8 mouse cellular contexts compared by ENCODE assay signal in genomic region chr19:44284723-44285122, GRCm38 (mm10). TPM values are rescaled to one million over a fixed set of nuclear protein-coding genes. Genes with fewer than 3 reads are reported as not detected.
DNase-seq lines count a peak whose midpoint lies in the region; ATAC-seq and TF ChIP-seq lines count a peak whose summit lies in the region.

No protein-coding gene starts in this region.

- DNase-seq in heart, postnatal 4 days = no peak
- DNase-seq in embryonic facial prominence, embryonic 14.5 days (ENCODE audit: low spot score) = peak; percentile 80
- peak; percentile 68 for DNase-seq in kidney, adult 9 months
- DNase-seq in lung, postnatal 0 days (ENCODE audit: low spot score) = peak; percentile 90
- no peak for DNase-seq in stomach, postnatal 0 days (ENCODE audit: low spot score)
- no peak for DNase-seq in ovary, postnatal 36 days (ENCODE audit: low spot score)
- no peak for DNase-seq in left cerebral cortex, postnatal 36 days (ENCODE audit: low spot score in 2 of 2)

- peak overlapping the region; percentile 96 to 99 for H3K27ac ChIP-seq in heart, embryonic 14.5 days (replicated peaks in 1 of 2; ENCODE audit: control insufficient read depth in 1 of 2, insufficient read depth in 1 of 2, low read depth in 2 of 2, low read length in 2 of 2)
- H3K27ac ChIP-seq in embryonic facial prominence, embryonic 14.5 days (replicated peaks; ENCODE audit: low read depth, low read length) = peak overlapping the region; percentile 96
- peak overlapping the region; percentile 97 for H3K27ac ChIP-seq in lung, postnatal 0 days (ENCODE audit: low read length)
- peak overlapping the region; percentile 93 for H3K27ac ChIP-seq in stomach, postnatal 0 days (replicated peaks)

- intact Hi-C loops in left cerebral cortex, postnatal 36 days (cut with DNase I) = loop anchor here (1.0 kb wide), 1 partner anchor 10 kb away; no protein-coding TSS in a partner anchor

- TF ChIP-seq CTCF in lung, postnatal 0 days (IDR thresholded peaks at IDR 0.05) = no peak
- no peak for TF ChIP-seq CTCF in stomach, postnatal 0 days (IDR thresholded peaks at IDR 0.05; ENCODE audit: low read depth)

- peak overlapping the region; percentile 77 for H3K9ac ChIP-seq in heart, embryonic 14.5 days (ENCODE audit: low read length)
- H3K9ac ChIP-seq in embryonic facial prominence, embryonic 14.5 days (ENCODE audit: low read depth, low read length) = peak overlapping the region; percentile 67
- peak overlapping the region; percentile 50; the same call in 1 of the 2 replicates for H3K9ac ChIP-seq in lung, postnatal 0 days (replicated peaks; ENCODE audit: low read depth)
- peak overlapping the region; percentile 63 for H3K9ac ChIP-seq in stomach, postnatal 0 days (ENCODE audit: low read length)

- peak; percentile 96 for TF ChIP-seq EP300 in lung, postnatal 0 days (IDR thresholded peaks at IDR 0.05)
- no peak for TF ChIP-seq EP300 in stomach, postnatal 0 days (optimal IDR thresholded peaks at IDR 0.05)

- peaks cover 38 to 51% of the 10 kb centered on the region in 2 experiments for H3K4me1 ChIP-seq in heart, embryonic 14.5 days (ENCODE audit: control insufficient read depth in 2 of 2, insufficient read depth in 2 of 2, low read length in 2 of 2)
- H3K4me1 ChIP-seq in embryonic facial prominence, embryonic 14.5 days (ENCODE audit: control insufficient read depth, insufficient read depth, low read length) = peaks cover 42% of the 10 kb centered on the region
- H3K4me1 ChIP-seq in lung, postnatal 0 days (ENCODE audit: insufficient read depth, low read depth, low read length) = peaks cover 46% of the 10 kb centered on the region
- peaks cover 17% of the 10 kb centered on the region for H3K4me1 ChIP-seq in stomach, postnatal 0 days (replicated peaks; ENCODE audit: control insufficient read depth, insufficient read depth)

- no peak; the same call in 1 of the 2 replicates for ATAC-seq in heart, embryonic 14.5 days (ENCODE audit: insufficient number of reproducible peaks, insufficient read depth, low FRiP score, low read depth)
- peak; percentile 34 for ATAC-seq in embryonic facial prominence, embryonic 14.5 days (ENCODE audit: low read depth)
- peak; percentile 61 for ATAC-seq in lung, postnatal 0 days
- peak; percentile 13; the same call in 1 of the 2 replicates for ATAC-seq in stomach, postnatal 0 days (ENCODE audit: low FRiP score, low TSS enrichment)

- H3K36me3 ChIP-seq in heart, embryonic 14.5 days (ENCODE audit: control insufficient read depth, insufficient read depth, low read length) = no peaks in the 10 kb centered on the region
- H3K36me3 ChIP-seq in embryonic facial prominence, embryonic 14.5 days (ENCODE audit: control insufficient read depth, insufficient read depth, low read length) = no peaks in the 10 kb centered on the region
- no peaks in the 10 kb centered on the region for H3K36me3 ChIP-seq in lung, postnatal 0 days (ENCODE audit: insufficient read depth, low read length)
- H3K36me3 ChIP-seq in stomach, postnatal 0 days (ENCODE audit: control insufficient read depth, insufficient read depth, low read length) = no peaks in the 10 kb centered on the region

- WGBS in heart, embryonic 14.5 days = 1% methylated on average over 11 of the region's 11 CpGs
- WGBS in embryonic facial prominence, embryonic 14.5 days = 1% methylated on average over 11 of the region's 11 CpGs
- 3% methylated on average over 11 of the region's 11 CpGs for WGBS in lung, postnatal 0 days
- WGBS in stomach, postnatal 0 days = 2% methylated on average over 11 of the region's 11 CpGs

- H3K9me3 ChIP-seq in heart, embryonic 14.5 days (ENCODE audit: control insufficient read depth, low read length) = no peaks in the 10 kb centered on the region
- no peaks in the 10 kb centered on the region for H3K9me3 ChIP-seq in embryonic facial prominence, embryonic 14.5 days (ENCODE audit: control insufficient read depth, low read length)
- H3K9me3 ChIP-seq in lung, postnatal 0 days (ENCODE audit: low read length) = no peaks in the 10 kb centered on the region
- no peaks in the 10 kb centered on the region for H3K9me3 ChIP-seq in stomach, postnatal 0 days (ENCODE audit: control insufficient read depth, low read length)

- H3K27me3 ChIP-seq in heart, embryonic 14.5 days (ENCODE audit: control insufficient read depth, insufficient read depth, low read length) = no peaks in the 10 kb centered on the region
- H3K27me3 ChIP-seq in embryonic facial prominence, embryonic 14.5 days (replicated peaks; ENCODE audit: control insufficient read depth, insufficient read depth, low read length) = no peaks in the 10 kb centered on the region
- H3K27me3 ChIP-seq in lung, postnatal 0 days (replicated peaks; ENCODE audit: insufficient read depth, low read length) = no peaks in the 10 kb centered on the region
- H3K27me3 ChIP-seq in stomach, postnatal 0 days (ENCODE audit: control insufficient read depth, insufficient read depth, low read length) = no peaks in the 10 kb centered on the region

- peak overlapping the region; percentile 49 to 63 for H3K4me3 ChIP-seq in heart, embryonic 14.5 days (ENCODE audit: control insufficient read depth in 1 of 2, insufficient read depth in 1 of 2, low read depth in 1 of 2, low read length in 2 of 2)
- peak overlapping the region; percentile 45 for H3K4me3 ChIP-seq in embryonic facial prominence, embryonic 14.5 days (ENCODE audit: low read depth, low read length)
- peak overlapping the region; percentile 31 for H3K4me3 ChIP-seq in lung, postnatal 0 days (ENCODE audit: low read depth, low read length)
- peak overlapping the region; percentile 44 for H3K4me3 ChIP-seq in stomach, postnatal 0 days (ENCODE audit: low read depth, low read length)

- peak overlapping the region; percentile 91 for H3K4me2 ChIP-seq in heart, embryonic 14.5 days (ENCODE audit: low read length)
- peak overlapping the region; percentile 88 for H3K4me2 ChIP-seq in embryonic facial prominence, embryonic 14.5 days (ENCODE audit: low read depth, low read length)
- H3K4me2 ChIP-seq in lung, postnatal 0 days (replicated peaks; ENCODE audit: low read depth, low read length) = peak overlapping the region; percentile 82
- peak overlapping the region; percentile 91 for H3K4me2 ChIP-seq in stomach, postnatal 0 days (replicated peaks; ENCODE audit: low read depth)

RNA-seq across cellular contexts. Expression of gene Scd2, which starts 8.8 kb away (rescaled TPM):
- 139 and 146 TPM in 2 replicates for polyA plus RNA-seq in heart, embryonic 14.5 days (2014; fragmentation: Nextera tagmentation; extraction: Ambion mirVana)
- 10 to 100 TPM; 78.1 to 82.1 TPM for total RNA-seq in heart, postnatal 4 days (2021)
- 212 and 224 TPM in 2 replicates for polyA plus RNA-seq in embryonic facial prominence, embryonic 14.5 days (2014; fragmentation: Nextera tagmentation; extraction: Ambion mirVana)
- polyA plus RNA-seq in lung, postnatal 0 days (2015; fragmentation: Nextera tagmentation; extraction: Ambion mirVana) = 99.3 and 118 TPM in 2 replicates
- polyA plus RNA-seq in stomach, postnatal 0 days (2015; fragmentation: Nextera tagmentation; extraction: Ambion mirVana) = 29.5 and 34.0 TPM in 2 replicates
- 100 to 1,000 TPM; 590 to 647 TPM for total RNA-seq in left cerebral cortex, postnatal 36 days (2021)

RNA-seq across cellular contexts. Expression of gene Scd4, which starts 48.2 kb away (rescaled TPM):
- polyA plus RNA-seq in heart, embryonic 14.5 days (2014; fragmentation: Nextera tagmentation; extraction: Ambion mirVana) = 2.1 and 2.9 TPM in 2 replicates
- total RNA-seq in heart, postnatal 4 days (2021) = 10 to 100 TPM; 47.7 to 52.4 TPM
- 0.37 and 0.51 TPM in 2 replicates for polyA plus RNA-seq in embryonic facial prominence, embryonic 14.5 days (2014; fragmentation: Nextera tagmentation; extraction: Ambion mirVana)
- polyA plus RNA-seq in lung, postnatal 0 days (2015; fragmentation: Nextera tagmentation; extraction: Ambion mirVana) = 0.53 and 0.60 TPM in 2 replicates
- polyA plus RNA-seq in stomach, postnatal 0 days (2015; fragmentation: Nextera tagmentation; extraction: Ambion mirVana) = 0.08 TPM in 1 of 2 replicates, not detected in the other
- total RNA-seq in left cerebral cortex, postnatal 36 days (2021) = 1 to 10 TPM; 2.2 to 3.1 TPM

Comparison
In these comparisons a context has a peak if more than half of its experiments do, and no peak if none do; other contexts are left out.
1. DNase-seq: peak in embryonic facial prominence, embryonic 14.5 days (single experiment), kidney, adult 9 months (single experiment) and lung, postnatal 0 days (single experiment); none in heart, postnatal 4 days (single experiment), stomach, postnatal 0 days (single experiment), ovary, postnatal 36 days (single experiment) and left cerebral cortex, postnatal 36 days (0 of 2).
2. Peak in every context shown above with its lines, with median percentiles within 50 percentile points of each other: H3K27ac ChIP-seq, H3K4me2 ChIP-seq, H3K4me3 ChIP-seq and H3K9ac ChIP-seq.